Mouse (Mus musculus): ENCODE measurements around the gene Nfkbid. TPM values are rescaled to one million over a fixed set of nuclear protein-coding genes. Genes with fewer than 3 reads are reported as not detected.

Nfkbid gene
- 1.3 and 1.6 TPM in 2 replicates for polyA plus RNA-seq (2015; fragmentation: Nextera tagmentation; extraction: Ambion mirVana)

DNA sequence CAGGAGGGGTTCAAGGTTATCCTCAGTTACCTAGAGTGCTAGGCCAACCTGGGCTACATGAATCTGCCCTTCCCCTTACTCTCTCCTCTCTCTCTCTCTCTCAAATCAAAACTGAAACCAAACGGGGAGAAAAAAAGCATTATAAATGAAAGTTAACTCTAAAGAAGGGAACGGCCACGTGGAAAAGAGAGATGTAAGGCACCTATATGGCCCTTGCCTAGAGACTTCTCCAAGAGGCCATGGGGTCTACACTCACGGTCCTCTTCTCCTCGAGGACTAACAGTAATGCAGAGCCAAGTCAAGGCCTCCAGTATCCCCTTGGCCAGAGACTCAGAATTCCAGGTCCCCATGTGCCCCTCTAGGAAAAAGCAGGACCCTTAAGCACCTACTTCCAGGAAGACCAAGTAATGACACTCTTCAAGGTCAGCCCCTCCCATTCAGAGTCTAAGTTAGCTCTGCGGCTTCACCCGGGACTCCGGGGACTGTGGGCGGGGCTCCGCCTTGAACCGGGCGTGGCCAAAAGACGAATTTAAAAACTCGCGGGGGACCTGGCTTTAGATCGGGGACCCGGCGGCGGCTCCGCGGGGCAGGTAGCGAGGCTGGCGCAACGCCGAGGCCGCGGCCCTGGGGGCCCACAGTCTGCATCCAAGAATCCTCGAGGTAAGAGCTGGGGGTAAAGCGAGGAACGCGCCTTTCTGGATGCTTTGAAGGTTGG lies at the start of gene Nfkbid:
Nfkbid (plus strand) TSS at position 558 of the 715 bp plus-strand sequence.
- 10% methylated on average over 31 of the region's 31 CpGs for WGBS
- Histone ChIP-seq H3K4me3 (peak within 1 kb of the TSS; percentile 59), H3K36me3 (ENCODE audit: poor library complexity, severe bottlenecking) (peaks cover 11% of the 10 kb centered on the region), H3K27me3 (no peaks in the 10 kb centered on the region), H3K4me2 (peak within 1 kb of the TSS; percentile 81), H3K4me1 (peaks cover 21% of the 10 kb centered on the region), H3K9ac (peak within 1 kb of the TSS; percentile 71), H3K9me3 (replicated peaks) (peaks cover 7% of the 10 kb centered on the region; the same call in 1 of the 2 replicates), H3K27ac (no peak within 1 kb of the TSS)
- peak; percentile 31; the same call in 1 of the 2 replicates for ATAC-seq

DNA sequence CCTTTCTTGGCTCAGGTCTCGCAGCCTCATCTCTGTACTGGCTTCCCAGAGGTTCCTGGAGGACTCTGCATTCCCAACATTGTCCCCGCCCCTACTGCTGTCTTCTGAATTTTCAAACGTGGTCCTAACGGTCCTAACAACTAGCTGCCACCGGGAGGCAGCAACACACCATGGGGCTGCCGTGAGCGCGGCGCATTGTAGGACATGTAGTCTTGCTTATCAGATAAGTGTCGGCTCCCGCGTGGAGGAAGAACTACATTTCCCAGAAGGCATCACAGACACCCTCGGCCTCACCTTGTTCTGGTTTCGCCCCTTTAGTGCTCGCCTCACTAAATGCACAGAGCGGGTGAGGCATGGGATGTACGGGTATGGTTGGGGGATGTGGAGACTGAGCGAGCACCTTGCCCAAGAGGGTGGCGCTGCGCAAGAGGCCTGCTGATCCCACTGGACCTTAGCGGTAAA lies 48.0 kb upstream of the Nfkbid start:
- Histone ChIP-seq H3K4me2 (peak overlapping the region; percentile 65), H3K4me3 (peak overlapping the region; percentile 48), H3K27ac (no peak overlapping the region), H3K9ac (peak overlapping the region; percentile 68), H3K27me3 (no peaks in the 10 kb centered on the region), H3K4me1 (no peaks in the 10 kb centered on the region), H3K36me3 (ENCODE audit: poor library complexity, severe bottlenecking) (no peaks in the 10 kb centered on the region), H3K9me3 (replicated peaks) (no peaks in the 10 kb centered on the region)
- ATAC-seq: peak; percentile 100
- WGBS: under 1% methylated on average over 21 of the region's 21 CpGs

DNA sequence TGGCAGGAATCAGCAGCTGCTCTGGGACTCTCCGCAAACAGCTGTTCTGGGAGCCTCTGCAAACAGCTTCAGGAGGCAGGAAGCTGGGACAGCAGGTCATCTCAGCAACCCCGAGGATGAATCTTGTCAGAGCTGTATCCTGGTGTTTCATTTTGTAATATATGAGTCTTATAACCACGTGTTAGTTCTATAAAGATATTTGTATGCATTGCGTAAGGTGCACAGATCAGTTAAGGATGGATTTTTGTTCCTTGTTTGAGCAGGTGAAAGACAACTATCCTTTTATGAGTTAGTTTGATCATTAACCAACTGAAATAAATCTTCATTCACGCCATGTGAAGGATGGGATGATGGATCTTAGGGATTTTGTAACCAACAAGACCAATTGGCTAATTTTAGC lies 41.5 kb upstream of the Nfkbid start:
- no peaks in the 10 kb centered on the region; the same call in 1 of the 2 replicates for H3K27me3 ChIP-seq
- ATAC-seq: no peak
- no peak overlapping the region for H3K9ac ChIP-seq
- no peaks in the 10 kb centered on the region for H3K4me1 ChIP-seq
- WGBS: 64% methylated on average over 5 of the region's 5 CpGs
- no peak overlapping the region for H3K27ac ChIP-seq
- no peaks in the 10 kb centered on the region for H3K36me3 ChIP-seq (ENCODE audit: poor library complexity, severe bottlenecking)
- H3K4me3 ChIP-seq: no peak overlapping the region
- no peak overlapping the region for H3K4me2 ChIP-seq
- H3K9me3 ChIP-seq (replicated peaks): no peaks in the 10 kb centered on the region

DNA sequence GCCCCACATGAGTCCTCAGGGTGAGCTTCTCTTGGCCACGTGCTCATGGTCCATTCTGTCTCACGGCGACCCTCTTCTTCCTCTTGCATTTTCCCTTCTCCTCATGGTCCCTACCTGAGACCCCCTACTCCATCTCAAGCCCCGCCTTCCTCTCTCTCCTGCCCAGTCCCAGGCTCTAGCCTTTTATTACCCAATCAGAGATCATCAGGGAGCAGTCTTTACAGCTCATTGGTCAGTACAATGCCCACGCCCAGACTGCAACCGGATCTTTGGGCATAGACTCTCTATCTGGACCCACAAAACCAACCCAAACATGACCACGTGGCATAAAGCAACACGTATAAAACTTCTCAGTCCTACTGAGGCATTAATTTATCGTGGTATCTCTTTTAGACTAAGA lies 37.4 kb upstream of the Nfkbid start:
- Histone ChIP-seq H3K4me3 (no peak overlapping the region), H3K36me3 (ENCODE audit: poor library complexity, severe bottlenecking) (no peaks in the 10 kb centered on the region), H3K9me3 (replicated peaks) (no peaks in the 10 kb centered on the region), H3K4me2 (no peak overlapping the region), H3K9ac (no peak overlapping the region), H3K27ac (no peak overlapping the region), H3K4me1 (no peaks in the 10 kb centered on the region), H3K27me3 (no peaks in the 10 kb centered on the region; the same call in 1 of the 2 replicates)
- ATAC-seq: no peak
- WGBS: 89% methylated on average over 9 of the region's 9 CpGs

DNA sequence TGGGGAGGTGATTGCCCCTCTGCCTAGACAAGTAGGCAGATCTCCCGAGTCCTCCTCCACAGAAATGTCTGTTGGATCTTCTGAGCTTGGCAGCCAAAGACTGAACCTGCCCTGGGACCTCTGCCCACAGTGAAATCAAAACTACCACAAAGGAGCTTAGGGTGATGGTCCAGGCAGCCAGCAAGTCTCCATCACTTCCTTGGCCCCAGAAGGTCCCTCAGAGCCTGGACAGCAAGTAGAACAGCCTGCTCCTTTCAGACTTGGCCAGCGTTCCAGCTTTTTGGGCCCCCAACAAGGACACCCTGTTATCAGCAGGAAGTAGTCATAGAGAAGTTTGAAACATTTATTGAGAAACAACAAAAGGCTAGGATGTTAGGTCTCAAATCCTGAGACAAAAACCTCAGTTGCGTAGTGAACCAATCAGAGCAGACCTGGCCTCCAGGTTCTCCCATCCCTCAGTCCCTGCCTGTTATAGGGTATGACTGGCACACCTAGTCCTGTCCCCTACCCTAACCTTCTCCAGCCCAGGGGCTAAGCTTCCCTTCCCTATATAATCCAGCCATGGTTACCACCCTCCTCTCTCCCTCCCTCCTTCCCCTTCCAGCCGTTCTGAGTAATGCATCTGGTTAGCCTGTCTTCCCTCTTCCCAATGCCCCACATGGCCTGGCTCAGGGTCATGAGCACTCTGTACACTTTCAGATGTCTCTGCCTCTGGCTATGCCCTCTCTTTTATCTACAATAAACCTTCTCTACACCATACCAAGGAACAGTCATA lies 28.6 kb upstream of the Nfkbid start:
- Histone ChIP-seq H3K27ac (no peak overlapping the region), H3K36me3 (ENCODE audit: poor library complexity, severe bottlenecking) (no peaks in the 10 kb centered on the region), H3K4me3 (no peak overlapping the region), H3K9me3 (replicated peaks) (no peaks in the 10 kb centered on the region), H3K4me2 (no peak overlapping the region), H3K27me3 (no peaks in the 10 kb centered on the region; the same call in 1 of the 2 replicates), H3K4me1 (no peaks in the 10 kb centered on the region), H3K9ac (no peak overlapping the region)
- no peak for ATAC-seq
- WGBS: 81% methylated on average over 4 of the region's 4 CpGs

DNA sequence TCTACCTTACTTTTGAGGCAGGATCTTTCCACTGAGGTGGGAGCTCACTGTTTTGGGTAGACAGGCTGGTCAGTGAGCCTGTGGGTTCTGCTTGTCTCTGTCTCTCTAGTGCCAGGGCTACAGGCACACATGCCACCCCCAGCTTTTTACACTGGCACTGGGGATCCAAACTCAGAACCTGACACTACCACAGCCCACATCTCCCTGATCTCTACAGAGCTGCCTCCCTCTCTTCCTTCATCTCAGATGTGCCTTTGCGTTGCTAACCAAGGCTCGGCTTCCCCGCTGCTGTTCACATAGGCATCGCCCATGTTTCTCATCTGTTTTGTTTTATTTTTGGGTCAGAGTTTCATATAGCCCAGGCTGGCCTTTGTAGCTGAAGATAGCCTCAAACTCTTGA lies 27.9 kb upstream of the Nfkbid start:
- H3K9ac ChIP-seq: no peak overlapping the region
- no peak overlapping the region for H3K4me2 ChIP-seq
- no peaks in the 10 kb centered on the region for H3K36me3 ChIP-seq (ENCODE audit: poor library complexity, severe bottlenecking)
- no peak overlapping the region for H3K4me3 ChIP-seq
- 86% methylated on average over 4 of the region's 4 CpGs for WGBS
- no peak for ATAC-seq
- no peaks in the 10 kb centered on the region; the same call in 1 of the 2 replicates for H3K27me3 ChIP-seq
- no peak overlapping the region for H3K27ac ChIP-seq
- no peaks in the 10 kb centered on the region for H3K9me3 ChIP-seq (replicated peaks)
- H3K4me1 ChIP-seq: no peaks in the 10 kb centered on the region

DNA sequence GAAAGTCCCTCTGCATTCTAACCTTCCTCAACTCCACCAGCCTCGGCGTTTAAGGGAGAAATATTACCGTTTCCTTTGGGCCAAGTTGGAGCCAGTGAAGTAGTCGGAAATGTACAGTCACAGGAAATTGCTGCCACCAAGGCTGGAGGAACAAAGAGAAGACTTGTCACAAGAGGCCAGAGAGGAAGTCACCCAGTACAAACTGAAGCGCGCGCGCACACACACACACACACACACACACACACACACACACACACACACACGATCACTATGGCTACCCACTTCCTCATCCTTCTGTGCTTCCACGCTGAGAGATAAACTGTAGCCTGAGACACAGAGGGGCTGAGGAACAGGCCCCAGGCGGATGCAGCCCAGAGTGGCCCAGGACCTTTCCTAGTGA lies 27.2 kb upstream of the Nfkbid start:
- H3K27ac ChIP-seq: no peak overlapping the region
- ATAC-seq: no peak

DNA sequence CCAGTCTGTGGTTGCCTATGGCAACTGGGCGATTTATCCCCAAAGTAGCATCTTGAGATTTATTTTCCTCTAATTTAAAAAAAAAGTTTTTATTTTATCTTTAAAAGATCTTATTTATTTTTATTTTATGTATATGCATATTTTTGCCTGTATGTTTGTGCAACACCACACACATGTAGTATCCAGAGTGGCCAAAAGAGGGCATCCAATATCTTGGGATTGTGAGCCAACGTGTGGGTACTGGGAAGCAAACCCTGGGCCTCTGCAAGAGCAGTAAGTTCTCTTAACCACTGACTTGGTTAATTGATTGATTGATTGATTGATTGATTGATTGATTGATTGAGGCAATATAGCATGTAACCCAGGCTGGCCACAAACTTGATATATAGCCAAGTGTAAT lies 26.7 kb upstream of the Nfkbid start:
- no peak overlapping the region for H3K9ac ChIP-seq
- H3K9me3 ChIP-seq (replicated peaks): no peaks in the 10 kb centered on the region
- 30% methylated on average over 2 of the region's 2 CpGs for WGBS
- no peaks in the 10 kb centered on the region; the same call in 1 of the 2 replicates for H3K27me3 ChIP-seq
- H3K4me2 ChIP-seq: no peak overlapping the region
- no peak for ATAC-seq
- H3K36me3 ChIP-seq (ENCODE audit: poor library complexity, severe bottlenecking): no peaks in the 10 kb centered on the region
- no peak overlapping the region for H3K4me3 ChIP-seq
- H3K4me1 ChIP-seq: no peaks in the 10 kb centered on the region
- H3K27ac ChIP-seq: no peak overlapping the region

More for the DNA sequence above, 27.2 kb upstream of the Nfkbid start:
- WGBS: 75% methylated on average over 11 of the region's 11 CpGs
- Histone ChIP-seq H3K27me3 (no peaks in the 10 kb centered on the region; the same call in 1 of the 2 replicates), H3K4me2 (no peak overlapping the region), H3K4me3 (no peak overlapping the region), H3K9ac (no peak overlapping the region), H3K36me3 (ENCODE audit: poor library complexity, severe bottlenecking) (no peaks in the 10 kb centered on the region), H3K4me1 (no peaks in the 10 kb centered on the region), H3K9me3 (replicated peaks) (no peaks in the 10 kb centered on the region)

DNA sequence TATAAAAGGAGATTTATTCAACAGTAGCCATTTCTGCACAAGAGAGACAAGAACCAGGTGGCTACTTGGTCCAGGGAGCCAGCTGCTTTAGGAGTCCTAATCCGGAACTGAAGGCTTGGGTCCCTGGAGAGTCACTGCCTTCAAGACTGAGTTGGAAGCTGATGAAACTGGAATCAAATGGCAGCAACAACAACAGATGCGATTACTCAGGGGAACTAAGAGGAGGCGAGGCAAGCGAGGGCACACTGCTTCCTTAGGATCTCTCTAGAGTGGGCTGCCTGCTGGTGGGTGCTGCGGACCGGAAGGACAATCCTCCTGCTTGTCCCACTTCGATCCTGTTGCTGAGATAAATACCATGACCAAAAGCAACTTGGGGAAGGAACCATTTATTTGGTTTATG lies 21.9 kb upstream of the Nfkbid start:
- H3K4me2 ChIP-seq: no peak overlapping the region
- H3K27ac ChIP-seq: no peak overlapping the region
- no peaks in the 10 kb centered on the region for H3K36me3 ChIP-seq (ENCODE audit: poor library complexity, severe bottlenecking)
- no peak for ATAC-seq
- no peaks in the 10 kb centered on the region for H3K9me3 ChIP-seq (replicated peaks)
- peaks cover 3% of the 10 kb centered on the region; the same call in 1 of the 2 replicates for H3K27me3 ChIP-seq
- H3K4me3 ChIP-seq: no peak overlapping the region
- WGBS: 53% methylated on average over 7 of the region's 7 CpGs
- no peaks in the 10 kb centered on the region for H3K4me1 ChIP-seq
- H3K9ac ChIP-seq: 0 out of 2 replicates have a peak overlapping the region, but pooled peaks have one; percentile 8

DNA sequence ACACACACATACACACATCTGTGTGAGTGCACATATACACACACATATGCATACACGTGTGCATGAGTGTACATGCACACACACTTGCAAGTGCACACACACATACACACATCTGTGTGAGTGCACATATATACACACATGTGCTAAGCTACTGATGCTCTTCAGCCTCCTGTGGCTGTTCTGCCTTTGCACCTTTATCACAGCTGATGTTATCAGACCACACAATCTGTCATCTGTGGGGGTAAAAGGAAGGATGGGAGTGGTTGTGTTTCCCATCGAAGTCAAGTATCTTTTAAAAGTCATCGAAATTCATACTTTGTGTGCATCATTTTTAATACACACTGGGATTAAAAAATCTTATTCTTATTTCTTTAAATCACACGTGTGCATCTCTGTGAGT lies 19.2 kb upstream of the Nfkbid start:
- Histone ChIP-seq H3K27ac (no peak overlapping the region), H3K4me1 (no peaks in the 10 kb centered on the region), H3K4me2 (no peak overlapping the region), H3K4me3 (no peak overlapping the region), H3K27me3 (peaks cover 3% of the 10 kb centered on the region; the same call in 1 of the 2 replicates), H3K36me3 (ENCODE audit: poor library complexity, severe bottlenecking) (no peaks in the 10 kb centered on the region), H3K9ac (no peak overlapping the region), H3K9me3 (replicated peaks) (no peaks in the 10 kb centered on the region)
- 77% methylated on average over 4 of the region's 4 CpGs for WGBS
- no peak for ATAC-seq

DNA sequence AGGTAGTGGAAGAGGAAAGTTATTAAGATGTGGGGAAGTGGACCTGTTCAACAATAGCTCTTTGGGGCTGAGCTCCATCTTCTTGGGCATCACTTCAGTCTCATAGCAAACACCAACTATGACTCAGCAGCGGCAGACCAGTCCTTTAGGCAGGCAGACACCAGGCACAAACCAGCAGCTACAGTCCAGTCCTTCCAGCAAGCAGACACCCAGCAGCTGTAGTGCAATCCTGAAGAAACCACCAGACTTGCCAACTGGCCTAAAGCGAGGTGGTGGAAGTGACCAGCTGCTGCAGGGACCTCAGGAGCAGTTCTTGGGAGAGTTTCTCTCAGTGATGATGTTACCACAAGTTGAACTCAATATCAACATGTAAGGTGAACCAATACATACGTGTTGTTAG lies 12.9 kb upstream of the Nfkbid start:
- no peaks in the 10 kb centered on the region for H3K9me3 ChIP-seq (replicated peaks)
- H3K4me2 ChIP-seq: no peak overlapping the region
- no peaks in the 10 kb centered on the region for H3K36me3 ChIP-seq (ENCODE audit: poor library complexity, severe bottlenecking)
- ATAC-seq: no peak
- H3K4me3 ChIP-seq: no peak overlapping the region
- 0 out of 2 replicates have a peak, but pooled peaks cover 3% of the 10 kb centered on the region for H3K27me3 ChIP-seq
- no peak overlapping the region for H3K27ac ChIP-seq
- H3K9ac ChIP-seq: no peak overlapping the region
- WGBS: 78% methylated on average over 3 of the region's 3 CpGs
- H3K4me1 ChIP-seq: no peaks in the 10 kb centered on the region

DNA sequence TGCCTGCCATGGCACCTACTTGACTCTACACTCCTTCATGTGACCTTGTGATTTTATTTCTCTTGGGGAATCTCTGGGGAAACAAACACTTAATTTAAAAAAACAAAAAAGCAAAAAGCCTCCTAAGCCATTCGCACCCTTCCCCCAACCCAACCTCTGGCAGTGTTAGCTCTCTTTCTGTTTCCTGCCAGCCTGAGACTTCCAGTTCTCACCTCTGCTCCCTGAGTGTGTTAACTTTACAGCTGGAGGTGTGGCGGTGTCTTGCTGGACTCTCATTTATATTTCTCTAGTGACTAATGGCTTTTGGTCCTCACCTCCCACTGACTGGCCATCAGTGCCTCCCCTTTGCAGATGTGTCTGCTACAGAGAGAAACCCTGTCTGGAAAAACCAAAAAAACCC lies 11.7 kb upstream of the Nfkbid start:
- no peak for ATAC-seq
- WGBS: 93% methylated on average over 2 of the region's 2 CpGs
- no peaks in the 10 kb centered on the region for H3K4me1 ChIP-seq

More for the DNA sequence above, 11.7 kb upstream of the Nfkbid start:
- no peak overlapping the region for H3K4me3 ChIP-seq
- no peak overlapping the region for H3K9ac ChIP-seq
- no peak overlapping the region for H3K4me2 ChIP-seq
- H3K27me3 ChIP-seq: 0 out of 2 replicates have a peak, but pooled peaks cover 3% of the 10 kb centered on the region
- H3K9me3 ChIP-seq (replicated peaks): no peaks in the 10 kb centered on the region
- no peaks in the 10 kb centered on the region for H3K36me3 ChIP-seq (ENCODE audit: poor library complexity, severe bottlenecking)
- no peak overlapping the region for H3K27ac ChIP-seq
